Mouse (Mus musculus) pancreas, adult 10 weeks (tissue): Measurements from ENCODE around the gene Hmgcr. TPM values are rescaled to one million over a fixed set of nuclear protein-coding genes. Genes with fewer than 3 reads are reported as not detected.

Experiments
- polyA plus RNA-seq: library from polyadenylated mRNA; stranded (reverse); fragments of 350-450 nt; fragmentation: Illumina TruSeq; extraction: RNeasy Lipid Tissue Mini Kit (QIAGEN cat#74804); gene quantifications from one replicate; pipeline ENCODE4 v1.2.3, GENCODE M21; 2015; ENCODE audit warnings: low read depth, low replicate concordance; ENCODE audit not compliant: insufficient read depth

Hmgcr gene
- 8.4 TPM for polyA plus RNA-seq

DNA sequence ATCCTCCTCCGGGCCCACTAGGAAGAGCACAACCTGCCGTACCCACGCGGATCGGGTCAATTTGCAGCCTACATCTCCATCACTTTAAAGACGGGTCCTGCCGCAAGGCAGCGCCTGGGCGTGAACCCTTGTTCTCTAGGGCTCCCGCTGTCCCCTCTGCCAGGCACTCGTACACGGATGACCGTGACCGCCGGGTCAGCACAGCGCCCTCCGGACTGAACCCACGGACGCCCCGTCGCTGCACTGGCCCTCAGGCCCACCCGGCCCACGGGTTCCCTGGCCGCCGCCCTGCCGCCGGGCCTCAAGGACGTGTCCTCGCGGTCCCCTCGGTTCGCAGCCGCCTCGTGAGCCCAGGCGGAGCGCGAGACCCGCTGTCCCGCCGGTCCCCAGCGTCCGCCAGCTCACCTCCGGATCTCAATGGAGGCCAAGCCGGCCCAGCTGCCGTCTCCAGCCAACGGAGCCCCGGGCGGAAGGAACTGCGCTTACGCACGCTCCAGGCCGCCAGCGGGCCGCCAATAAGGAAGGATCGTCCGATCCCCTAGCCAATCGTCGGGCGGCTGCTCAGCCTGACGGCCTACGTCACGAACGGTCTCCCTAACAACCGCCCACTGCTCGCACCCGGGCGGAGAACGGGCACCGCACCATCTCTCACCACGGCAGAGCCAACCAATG is at the start of gene Hmgcr:
Hmgcr (minus strand) TSS at position 531 of the 672 bp plus-strand sequence.

Other genes with a start within 250 kb of the Hmgcr start
- gene Ankdd1b, start 199.7 kb downstream of the Hmgcr start, polyA plus RNA-seq, result not detected
- gene Gm17622, start 180.2 kb downstream of the Hmgcr start, polyA plus RNA-seq, result not detected
- 2.1 TPM for gene Polk, start 128.4 kb downstream of the Hmgcr start, polyA plus RNA-seq
- 9.3 TPM for gene Col4a3bp, start 128.3 kb downstream of the Hmgcr start, polyA plus RNA-seq
- gene Ankrd31, start 77.3 kb upstream of the Hmgcr start, polyA plus RNA-seq, result not detected